Mouse (Mus musculus): ENCODE results near the gene Ap1g2.

DNA sequence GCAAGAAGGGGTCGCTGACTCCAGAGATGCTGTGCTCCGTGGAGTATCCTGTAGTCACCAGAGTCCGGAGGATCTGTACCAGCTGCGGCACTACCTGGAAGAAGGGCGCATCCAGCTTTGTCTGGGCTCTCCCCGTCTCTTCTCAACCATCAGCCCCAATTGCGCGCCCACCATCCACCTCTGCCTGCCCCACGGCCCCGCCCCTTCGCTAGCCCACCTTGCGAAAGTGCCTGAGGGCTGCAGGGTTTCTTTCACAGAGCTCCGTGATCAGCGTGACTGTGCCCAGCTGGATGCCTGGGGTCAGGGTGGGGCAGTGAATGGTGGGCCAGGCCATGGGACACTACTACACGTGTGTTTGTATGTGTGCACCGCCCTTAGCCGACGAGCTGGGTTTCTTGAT, 2.0 kb downstream of the Ap1g2 start:
- TF ChIP-seq CTCF (IDR thresholded peaks at IDR 0.05; ENCODE audit: low read depth) = no peak
- TF ChIP-seq EP300 (IDR thresholded peaks at IDR 0.05; ENCODE audit: low read depth) = no peak

All from heart, postnatal 0 days (tissue).